Mouse (Mus musculus) cerebellum, postnatal 36 days (tissue): ENCODE data around the gene Neurl4.

Experiments used
- DNase-seq, 2 experiments: peaks; one replicate each; pipeline ENCODE4 v3.0.0; 2021 to 2022; ENCODE audit warnings: mixed read lengths in 2 of 2

Neurl4 gene

DNA sequence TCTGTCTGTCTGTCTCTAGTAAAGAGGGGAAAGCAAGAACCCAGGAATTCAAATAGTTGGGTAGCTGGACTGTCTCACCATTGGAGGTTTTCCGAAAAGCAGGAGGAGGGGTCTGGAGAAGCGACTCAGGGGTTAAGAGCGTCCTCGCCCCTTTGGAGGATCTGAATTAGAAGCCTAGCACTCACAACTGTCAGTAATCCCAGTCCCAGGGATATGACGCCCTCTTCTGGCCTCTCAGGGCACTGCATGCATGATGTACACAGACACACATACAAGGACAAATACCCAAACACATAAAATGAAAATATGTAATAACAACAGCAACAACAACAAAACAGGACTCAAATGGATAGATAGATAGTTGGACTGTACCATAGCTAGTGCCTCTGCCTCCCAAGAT, 59.7 kb downstream of the Neurl4 start:
- no peak for DNase-seq

DNA sequence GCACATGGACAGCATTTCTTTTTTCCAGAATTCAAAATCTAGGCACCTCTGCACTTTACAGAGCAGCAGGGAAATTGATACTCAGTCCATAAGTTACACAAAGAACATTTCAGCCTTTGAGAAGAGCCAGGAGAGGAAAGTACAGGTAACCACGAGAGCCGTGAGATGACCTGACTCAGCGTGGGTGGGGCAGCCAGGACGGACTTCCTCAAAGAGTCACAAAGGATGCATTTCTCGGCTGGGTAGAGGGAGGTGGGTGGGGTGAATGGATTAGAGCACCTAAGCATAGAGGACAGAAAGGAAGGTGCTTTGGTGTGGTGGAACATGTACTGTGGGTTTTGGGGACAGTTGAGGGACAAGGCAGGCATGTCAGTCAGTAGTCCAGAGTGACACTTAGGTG, 61.0 kb downstream of the Neurl4 start:
- DNase-seq, result no peak
